Mouse (Mus musculus): ENCODE data around the gene E330009J07Rik.

- TF ChIP-seq CTCF (IDR thresholded peaks at IDR 0.05; ENCODE audit: extremely low read depth, insufficient read depth, insufficient read length, insufficient replicate concordance) (no peak), POLR2A (IDR thresholded peaks at IDR 0.05; ENCODE audit: low read depth, low read length) (no peak)
These were observed 3.3 kb downstream of the E330009J07Rik start for GRCm38 (mm10) chr6:40432346-40433275.
